Mouse (Mus musculus): ENCODE results near the gene Esyt3.

GRCm38 (mm10) chr9:99376591-99377418, 18.4 kb upstream of the Esyt3 start:
- peak; percentile 87 for TF ChIP-seq CTCF (IDR thresholded peaks at IDR 0.05; ENCODE audit: low read depth)
- no peak for TF ChIP-seq EP300 (IDR thresholded peaks at IDR 0.05; ENCODE audit: low read depth)
